Mouse (Mus musculus) mouse trophoblast stem cell (cell line): ENCODE data around the gene Tuba1c.
"Not testable (repeated sequence)": the region's sequence is repeated elsewhere in the genome, so short reads cannot be mapped to it uniquely, and the experiment has no call there.

Experiments used
- in situ Hi-C, 2 experiments: fragments of 300-500 bp; cut with MseI, MboI; formaldehyde crosslinking; loops; 2 replicates in 1 of 2; 3 replicates in 1 of 2; pipeline ENCODE4 v1.15.1; 2025

Gene Tuba1c

GRCm38 (mm10) chr15:99030585-99031387 is 1.1 kb downstream of the Tuba1c start:
- in situ Hi-C loops = no loop called here

DNA sequence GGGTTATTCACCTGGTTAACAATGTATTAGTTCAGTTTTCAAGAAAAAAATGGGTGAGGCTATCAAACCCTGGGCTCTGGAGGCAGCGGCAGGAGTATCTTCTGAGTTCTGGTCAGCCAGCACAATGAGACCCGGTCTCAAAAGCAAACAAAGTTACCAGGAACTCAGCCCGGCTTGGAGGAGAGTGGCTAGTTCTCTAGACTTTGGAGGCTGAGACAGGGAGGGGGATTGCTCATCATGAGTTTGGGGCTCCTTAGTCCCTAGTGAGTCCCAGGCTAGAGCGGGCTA is 1.6 kb downstream of the Tuba1c start:
- in situ Hi-C loops = no loop called here

GRCm38 (mm10) chr15:99032041-99032725 is 2.5 kb downstream of the Tuba1c start:
- in situ Hi-C loops = no loop called here

DNA sequence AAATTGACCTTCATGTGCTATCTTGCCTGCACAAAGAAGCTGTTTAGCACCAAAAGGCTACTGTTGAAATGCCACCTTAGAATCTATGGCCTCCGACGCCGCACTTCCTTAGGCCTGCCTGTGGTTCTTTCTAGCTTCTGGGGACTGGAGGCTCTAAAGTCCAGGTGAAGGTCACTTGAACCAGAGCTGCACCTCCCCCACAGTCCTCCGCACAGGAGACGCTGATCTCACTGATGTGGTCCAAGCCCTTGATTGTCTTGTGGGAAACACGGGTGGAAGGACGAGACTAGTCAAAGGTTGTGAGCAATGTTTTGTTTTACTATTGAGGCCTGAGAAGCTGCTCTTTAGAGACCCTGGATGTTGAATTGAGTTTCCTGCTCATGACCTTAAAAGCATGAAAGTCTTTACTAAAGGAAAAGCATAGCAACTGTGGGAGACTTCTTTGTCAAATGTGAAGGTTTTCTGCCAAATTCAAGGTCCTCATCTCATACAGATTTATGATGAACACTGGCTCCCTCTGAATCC is 3.1 kb downstream of the Tuba1c start:
- in situ Hi-C loops = no loop called here

GRCm38 (mm10) chr15:99033498-99034270 is 4.0 kb downstream of the Tuba1c start:
- in situ Hi-C loops = no loop called here

GRCm38 (mm10) chr15:99035431-99035830 is 5.7 kb downstream of the Tuba1c start:
- in situ Hi-C loops = no loop called here

DNA sequence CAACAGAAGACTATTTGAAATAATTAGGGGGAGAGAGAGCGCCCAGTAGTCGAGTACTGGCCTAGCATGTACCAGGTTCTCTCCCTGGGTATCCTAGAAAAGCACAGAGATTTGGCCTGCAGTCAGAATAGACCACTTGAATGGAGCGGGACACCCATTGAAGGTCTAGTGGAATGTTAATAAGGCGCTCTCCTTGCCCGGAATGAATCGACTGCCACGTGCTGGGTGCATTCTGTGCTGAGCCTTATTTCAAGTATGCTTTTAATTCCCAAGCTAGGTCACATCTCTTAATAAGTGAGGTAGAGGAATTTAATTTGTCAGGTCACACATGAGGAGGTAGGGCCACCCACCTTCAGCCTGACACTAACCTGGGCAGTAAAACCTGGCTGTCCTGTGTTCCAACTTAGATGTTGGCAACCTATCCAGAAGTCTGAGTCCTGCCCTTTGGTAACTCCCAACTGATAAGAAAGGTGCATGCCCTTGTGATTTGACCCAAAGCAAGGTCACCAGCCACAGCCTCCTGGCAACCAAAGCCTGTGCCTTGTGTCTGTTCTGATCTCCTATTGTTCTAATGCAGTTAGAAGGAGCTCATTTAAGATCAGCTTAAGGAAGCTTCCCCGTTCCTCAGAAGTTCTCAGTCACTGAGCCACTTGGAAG is 6.7 kb downstream of the Tuba1c start:
- in situ Hi-C loops = no loop called here

DNA sequence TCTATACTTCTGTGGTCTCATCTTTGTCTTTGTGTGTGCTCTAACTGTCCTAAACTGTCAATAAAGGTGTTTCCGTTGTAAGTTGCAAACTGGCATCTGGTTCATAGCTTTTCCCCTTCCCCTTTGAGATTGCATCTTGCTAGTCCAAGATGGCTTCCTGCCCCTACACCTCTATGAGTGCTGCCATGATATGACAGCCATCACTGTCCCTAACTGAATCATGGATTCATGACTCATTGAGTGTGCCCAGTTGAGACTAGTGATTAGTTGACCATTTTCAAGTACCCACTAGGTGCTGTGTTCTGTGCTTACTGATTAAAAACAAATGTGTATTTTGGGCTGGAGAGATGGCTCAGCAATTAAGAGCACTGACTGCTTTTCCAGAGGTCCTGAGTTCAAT is 8.3 kb downstream of the Tuba1c start:
- in situ Hi-C loops = no loop called here

DNA sequence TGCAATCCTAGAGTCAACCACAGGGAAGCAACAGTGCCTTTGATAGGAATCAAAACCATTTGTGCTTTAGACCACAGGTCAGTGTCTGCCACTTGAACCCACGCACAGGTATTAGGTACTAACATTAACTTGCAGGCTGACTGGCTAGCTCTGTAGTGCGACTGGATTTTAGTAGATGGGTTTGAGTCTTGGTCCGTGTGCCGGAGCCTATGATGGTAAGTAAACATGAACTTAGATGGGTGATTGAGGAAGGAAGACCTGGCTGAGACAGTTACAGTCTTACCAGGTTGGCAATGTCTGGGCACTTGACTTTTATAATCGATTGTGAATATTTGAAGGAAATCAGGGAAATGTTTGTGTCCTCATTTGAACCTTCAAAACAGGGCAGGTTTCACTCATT is 9.1 kb downstream of the Tuba1c start:
- in situ Hi-C loops = no loop called here

DNA sequence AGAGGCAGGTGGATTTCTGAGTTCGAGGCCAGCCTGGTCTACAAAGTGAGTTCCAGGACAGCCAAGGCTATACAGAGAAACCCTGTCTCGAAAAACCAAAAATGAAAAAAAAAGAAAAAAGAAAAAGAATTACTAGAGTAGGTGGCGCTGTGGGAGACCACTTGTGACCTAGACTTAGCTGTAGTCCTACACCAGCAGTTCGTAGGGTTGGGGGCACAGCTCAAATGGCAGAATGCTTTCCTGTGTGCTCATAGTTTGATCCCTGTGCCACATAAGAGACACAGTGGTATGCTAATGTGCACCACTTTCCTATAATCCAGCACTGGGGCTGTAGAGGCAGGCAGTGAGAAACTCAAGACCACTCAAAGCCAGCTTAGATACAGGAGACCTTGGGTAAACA is 9.6 kb downstream of the Tuba1c start:
- in situ Hi-C loops = no loop called here

DNA sequence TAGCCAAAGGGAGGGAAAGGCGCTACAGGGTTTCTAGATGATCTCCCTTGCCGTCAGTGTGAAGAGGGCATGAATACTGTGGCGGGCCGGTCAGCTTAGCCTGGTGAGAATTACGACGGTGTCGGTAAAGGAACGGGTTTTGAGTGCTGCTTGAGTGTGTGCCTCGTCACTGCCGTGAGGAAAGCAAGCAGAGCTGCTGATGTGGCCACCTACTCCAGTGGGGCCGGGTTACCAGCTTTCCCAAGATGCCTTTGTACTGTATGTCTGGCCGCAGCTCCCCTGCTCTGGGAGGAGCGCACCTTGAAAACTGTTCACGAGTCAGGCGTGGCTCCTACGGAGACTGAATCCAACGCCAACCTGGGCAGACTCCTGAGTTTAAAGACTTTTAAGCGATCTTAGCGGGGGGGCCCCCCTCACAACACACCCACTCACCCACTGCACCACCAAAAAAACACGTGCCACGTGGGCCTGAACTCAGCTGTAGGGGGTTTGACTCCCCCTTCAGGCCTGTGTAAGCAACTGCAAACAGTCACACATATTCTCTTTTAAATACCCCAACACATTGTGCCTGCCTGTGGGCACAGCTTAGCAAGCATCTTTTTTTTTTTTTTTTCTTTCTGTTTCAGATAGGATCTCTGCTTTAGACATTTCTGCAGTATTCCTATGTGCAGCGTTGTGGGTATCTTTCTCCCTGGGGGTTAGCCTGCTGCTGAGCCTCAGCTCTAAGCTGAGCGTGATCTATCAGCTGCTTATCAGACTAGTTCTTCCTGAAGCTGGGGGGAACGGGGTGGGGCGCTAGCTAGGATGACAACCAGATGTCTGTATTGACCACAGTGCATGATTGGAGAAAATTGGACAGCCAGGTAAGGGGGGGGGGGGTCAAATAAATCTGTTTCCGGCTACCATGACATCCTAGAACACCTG is 10.6 kb downstream of the Tuba1c start:
- in situ Hi-C loops = no loop called here

DNA sequence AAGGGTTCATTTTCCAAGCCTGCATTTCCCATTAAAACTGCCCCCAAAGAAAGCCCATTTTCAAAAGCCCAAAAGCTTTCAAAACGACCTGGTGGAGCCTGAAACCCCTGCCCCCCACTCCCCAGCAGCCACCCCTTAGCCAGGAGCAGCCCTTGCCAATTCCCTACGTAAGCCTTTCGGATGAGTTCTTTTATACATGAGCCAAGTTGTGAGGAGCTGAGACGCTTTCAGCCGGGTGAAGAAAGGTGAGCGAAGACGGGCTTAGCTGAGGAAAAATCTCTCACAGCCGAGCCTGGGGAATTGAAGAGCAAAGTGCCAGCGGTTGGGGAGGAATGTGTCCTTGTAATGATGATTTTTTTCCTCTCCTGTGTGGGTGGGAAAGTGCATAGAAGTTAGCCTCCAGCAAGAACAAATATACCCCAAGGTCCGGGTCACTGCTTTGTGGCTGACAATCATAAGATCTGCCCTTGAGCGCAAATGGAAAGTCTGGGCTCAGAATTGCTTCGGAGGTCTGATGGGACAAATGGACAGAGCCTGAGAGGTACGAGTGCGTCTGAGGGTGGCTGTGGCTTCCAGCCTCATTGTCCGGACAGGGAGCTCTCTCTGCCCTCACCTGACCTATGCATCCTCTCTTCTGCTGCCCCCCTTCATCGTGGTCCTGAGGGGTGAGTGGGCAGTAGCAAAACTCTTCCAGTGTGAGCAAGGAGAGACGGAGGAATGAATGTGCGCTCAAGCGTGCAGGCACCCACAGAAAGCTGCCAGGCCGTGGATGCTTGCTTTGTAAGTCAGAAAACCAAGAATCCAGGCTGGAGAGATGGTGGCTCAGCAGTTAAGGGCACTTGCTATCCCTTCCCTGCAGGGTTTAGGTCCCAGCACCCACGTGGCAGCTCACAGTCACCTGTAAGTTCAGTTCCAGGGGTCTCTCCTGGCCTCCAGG is 11.5 kb downstream of the Tuba1c start:
- in situ Hi-C loops = no loop called here

DNA sequence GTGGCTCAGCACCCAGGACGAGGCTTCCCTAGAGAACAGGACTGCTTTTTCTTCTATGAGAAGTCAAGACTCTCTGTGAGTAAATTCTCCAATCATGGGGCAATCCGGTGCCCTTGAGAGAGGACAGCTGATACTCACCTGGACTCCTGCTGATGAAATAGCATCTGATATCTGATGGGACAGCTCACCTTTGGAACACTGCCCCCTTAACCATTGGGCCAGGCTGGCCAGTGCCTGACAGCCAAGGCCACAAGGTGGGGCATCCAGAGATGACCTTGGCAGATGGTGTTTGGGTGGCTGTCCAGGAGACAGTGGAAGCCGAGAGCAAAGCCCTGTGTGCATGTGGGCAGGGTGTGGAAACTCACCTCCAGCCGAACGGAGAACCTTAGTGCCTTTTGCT is 12.6 kb downstream of the Tuba1c start:
- in situ Hi-C loops = no loop called here

DNA sequence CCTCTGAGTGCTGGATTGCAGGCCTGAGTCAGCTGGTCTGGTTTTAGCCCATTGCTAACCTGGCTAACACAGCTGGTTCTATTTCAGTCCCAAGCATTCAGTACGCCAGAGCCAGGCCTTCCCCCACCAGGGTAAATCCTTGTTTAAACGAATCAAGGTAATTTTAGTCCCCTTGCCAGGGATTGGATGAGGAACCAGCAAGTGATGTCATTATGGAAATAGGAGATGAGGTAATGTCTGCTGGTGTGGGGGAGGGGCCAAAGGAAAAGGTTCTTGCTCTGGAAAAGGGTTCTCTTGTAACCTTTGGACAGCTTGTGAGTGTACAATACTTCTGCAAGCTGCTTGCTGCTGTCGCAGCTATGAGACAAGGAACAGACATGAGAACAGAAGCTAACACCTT is 15.2 kb downstream of the Tuba1c start:
- in situ Hi-C loops = no loop called here

GRCm38 (mm10) chr15:99045734-99046133 is 16.0 kb downstream of the Tuba1c start:
- in situ Hi-C loops = not testable (repeated sequence)

DNA sequence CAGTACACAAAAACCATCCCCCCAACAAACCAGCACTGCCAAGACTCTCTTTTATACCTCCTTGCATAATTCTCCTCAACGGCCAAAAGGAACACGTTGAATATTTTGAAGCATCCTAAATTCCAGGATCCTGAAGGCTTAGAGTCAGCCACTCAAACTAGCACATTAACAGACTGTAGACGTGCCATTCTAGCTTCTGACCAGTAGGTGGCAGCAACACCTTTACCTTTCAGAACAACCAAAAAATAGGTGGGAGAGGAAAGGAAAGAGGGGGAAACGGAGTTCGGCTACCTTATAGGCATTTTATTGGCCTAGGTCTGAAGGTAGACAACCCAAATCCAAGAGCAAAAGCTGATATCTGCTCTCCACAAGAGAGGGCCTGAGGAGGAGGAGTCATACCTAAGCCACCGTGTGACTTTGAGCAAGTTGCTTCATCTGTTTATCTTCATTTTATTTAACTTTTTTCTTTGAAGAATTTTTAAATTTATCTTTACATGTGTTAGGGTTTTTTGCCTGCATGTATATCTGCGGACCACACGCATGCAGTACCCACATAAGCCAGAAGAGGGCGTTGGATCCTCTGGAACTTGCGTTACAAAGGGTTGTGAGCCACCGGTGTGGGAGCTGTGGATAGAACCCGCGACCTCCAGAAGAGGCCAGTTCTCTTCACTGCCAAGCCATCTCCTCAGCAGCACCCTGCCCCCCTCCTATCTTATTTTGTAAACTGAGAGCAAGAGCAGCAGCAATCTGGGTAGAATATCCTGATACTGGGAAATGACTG is 20.0 kb downstream of the Tuba1c start:
- in situ Hi-C loops = no loop called here

DNA sequence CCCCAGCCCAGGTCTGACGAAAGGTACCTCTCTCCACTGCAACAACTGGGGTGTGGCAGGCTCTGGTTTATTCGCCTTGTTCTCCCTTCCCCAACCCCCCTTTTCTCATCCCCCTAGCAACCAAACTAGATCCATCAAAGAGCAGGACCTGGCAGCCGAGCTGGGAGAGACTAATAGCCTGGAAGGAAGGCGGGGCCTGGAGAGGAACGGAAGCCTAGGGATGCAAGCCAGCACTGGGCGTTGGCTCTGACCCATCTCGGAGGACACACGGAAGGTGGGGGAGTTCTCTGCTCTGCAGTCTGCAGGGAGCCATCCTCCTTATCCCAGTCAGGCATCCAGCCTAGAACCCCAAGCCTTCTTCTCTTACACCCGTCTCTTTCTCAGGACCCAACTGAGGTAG is 23.7 kb downstream of the Tuba1c start:
- in situ Hi-C loops = no loop called here

- in situ Hi-C loops = no loop called here
Observed at GRCm38 (mm10) chr15:99055040-99055439, 25.3 kb downstream of the Tuba1c start, which contains the start of gene Prph. TSS of gene Prph (plus strand) at chr15:99055174.

DNA sequence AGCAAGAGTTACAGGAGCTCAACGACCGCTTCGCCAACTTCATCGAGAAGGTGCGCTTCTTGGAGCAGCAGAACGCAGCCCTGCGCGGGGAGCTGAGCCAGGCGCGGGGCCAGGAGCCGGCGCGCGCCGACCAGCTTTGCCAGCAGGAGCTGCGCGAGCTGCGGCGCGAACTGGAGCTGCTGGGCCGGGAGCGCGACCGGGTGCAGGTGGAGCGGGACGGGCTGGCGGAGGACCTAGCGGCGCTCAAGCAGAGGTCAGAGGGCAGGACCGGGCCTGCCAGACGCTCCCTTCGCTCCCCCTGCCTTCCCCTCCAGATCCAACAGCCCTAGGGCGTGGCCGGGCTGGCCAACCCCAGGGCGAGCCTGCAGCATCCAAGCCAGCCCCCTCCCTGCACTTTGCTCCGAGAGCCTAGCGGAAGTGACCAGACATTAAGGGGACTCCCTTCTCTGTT is 25.8 kb downstream of the Tuba1c start:
- in situ Hi-C loops = no loop called here
